Mouse (Mus musculus) neural tube, embryonic 11.5 days (tissue): Measurements from ENCODE around the gene Dpm3. TPM values are rescaled to one million over a fixed set of nuclear protein-coding genes. Genes with fewer than 3 reads are reported as not detected.

Experiments
- ATAC-seq: fragments of 200-750 bp; cut with Nextera tagmentation; 2 replicates; pipeline ENCODE4 v1.8.0; 2017; ENCODE audit warnings: moderate number of reproducible peaks, mild to moderate bottlenecking, moderate TSS enrichment, moderate library complexity; ENCODE audit not compliant: insufficient read depth, low FRiP score, low TSS enrichment
- DNase-seq: peaks from one replicate; pipeline ENCODE4 v3.0.0-alpha.2; 2015; ENCODE audit warnings: low spot score
- H3K27ac ChIP-seq: fragments of 300-500 bp; sonication (generic); 2 replicates; pipeline ENCODE4 v1.5.1; 2014; ENCODE audit warnings: low read depth, mild to moderate bottlenecking, low read length
- H3K27me3 ChIP-seq: fragments of 300-500 bp; sonication (generic); 2 replicates; pipeline ENCODE4 v1.6.1; 2014; ENCODE audit warnings: mild to moderate bottlenecking, low read length, mixed read lengths; ENCODE audit not compliant: control insufficient read depth, insufficient read depth
- H3K36me3 ChIP-seq: fragments of 300-500 bp; sonication (generic); 2 replicates; pipeline ENCODE4 v1.6.1; 2014; ENCODE audit warnings: mild to moderate bottlenecking, low read length, moderate library complexity, mixed read lengths; ENCODE audit not compliant: control insufficient read depth, insufficient read depth
- H3K4me1 ChIP-seq: fragments of 300-500 bp; sonication (generic); 2 replicates; pipeline ENCODE4 v1.6.1; 2014; ENCODE audit warnings: low read length, mixed read lengths; ENCODE audit not compliant: control insufficient read depth, insufficient read depth
- H3K4me2 ChIP-seq: fragments of 300-500 bp; sonication (generic); 2 replicates; pipeline ENCODE4 v1.6.1; 2014; ENCODE audit warnings: low read depth, mild to moderate bottlenecking, moderate library complexity
- H3K4me3 ChIP-seq: fragments of 300-500 bp; sonication (generic); 2 replicates; pipeline ENCODE4 v1.5.1; 2014; ENCODE audit warnings: low read depth, low read length
- H3K9ac ChIP-seq: fragments of 300-500 bp; sonication (generic); 2 replicates; pipeline ENCODE4 v1.6.1; 2014; ENCODE audit warnings: mild to moderate bottlenecking, low read length
- H3K9me3 ChIP-seq: fragments of 300-500 bp; sonication (generic); 2 replicates; pipeline ENCODE4 v1.6.1; 2016; ENCODE audit warnings: low read length; ENCODE audit not compliant: control insufficient read depth
- WGBS: fragments of 180-500 bp; shearing (Covaris S2); extraction: QIAGEN DNeasy Blood & Tissue Kit; methylation state at CpG from one replicate; pipeline ENCODE4 v1.1.7; 2014; 5-methylcytosine and 5-hydroxymethylcytosine counted together
- polyA plus RNA-seq: library from polyadenylated mRNA; unstranded; fragments of >200 nt; fragmentation: Nextera tagmentation; extraction: Ambion mirVana; gene quantifications from 2 replicates; pipeline ENCODE4 v1.2.1, GENCODE M21; 2014

The Dpm3 gene
- polyA plus RNA-seq, 1 experiment from 2014 or later = 86.1 TPM

GRCm38 (mm10) chr3:89233562-89234110 lies 25.5 kb upstream of the Dpm3 start:
- Histone ChIP-seq H3K27me3 (no peaks in the 10 kb centered on the region), H3K4me3 (no peak overlapping the region), H3K9me3 (no peaks in the 10 kb centered on the region), H3K4me2 (no peak overlapping the region), H3K4me1 (no peaks in the 10 kb centered on the region), H3K36me3 (no peaks in the 10 kb centered on the region; the same call in 1 of the 2 replicates), H3K9ac (no peak overlapping the region), H3K27ac (no peak overlapping the region)
- ATAC-seq = no peak
- DNase-seq = no peak
- 90% methylated on average over 14 of the region's 14 CpGs for WGBS

DNA sequence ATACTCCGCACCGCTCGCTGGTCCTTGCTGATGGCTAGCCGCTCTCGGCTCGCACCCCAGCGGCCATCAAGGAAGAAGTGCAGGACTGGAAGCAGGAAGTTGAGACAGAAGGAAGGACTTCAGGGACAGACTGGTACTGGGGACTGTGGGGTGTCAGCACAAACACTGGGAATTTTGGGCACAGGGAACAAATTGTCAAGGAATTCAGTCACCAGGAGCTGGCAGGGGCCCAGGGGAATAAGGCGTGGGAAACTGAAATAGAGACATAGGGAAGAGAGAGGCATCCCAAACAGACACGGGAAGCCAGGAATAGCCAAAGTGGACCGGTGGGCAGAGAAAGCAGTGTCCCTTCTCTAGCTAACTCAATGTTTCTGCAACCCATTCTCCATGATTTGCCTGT lies 22.6 kb upstream of the Dpm3 start:
- 93% methylated on average over 10 of the region's 10 CpGs for WGBS
- no peaks in the 10 kb centered on the region for H3K4me1 ChIP-seq
- no peak overlapping the region for H3K9ac ChIP-seq
- ATAC-seq (no peak), DNase-seq (no peak)
- no peak overlapping the region for H3K4me3 ChIP-seq
- no peaks in the 10 kb centered on the region for H3K27me3 ChIP-seq
- no peak overlapping the region for H3K27ac ChIP-seq
- H3K4me2 ChIP-seq = no peak overlapping the region
- H3K9me3 ChIP-seq = no peaks in the 10 kb centered on the region
- H3K36me3 ChIP-seq = no peaks in the 10 kb centered on the region; the same call in none of the 2 replicates

DNA sequence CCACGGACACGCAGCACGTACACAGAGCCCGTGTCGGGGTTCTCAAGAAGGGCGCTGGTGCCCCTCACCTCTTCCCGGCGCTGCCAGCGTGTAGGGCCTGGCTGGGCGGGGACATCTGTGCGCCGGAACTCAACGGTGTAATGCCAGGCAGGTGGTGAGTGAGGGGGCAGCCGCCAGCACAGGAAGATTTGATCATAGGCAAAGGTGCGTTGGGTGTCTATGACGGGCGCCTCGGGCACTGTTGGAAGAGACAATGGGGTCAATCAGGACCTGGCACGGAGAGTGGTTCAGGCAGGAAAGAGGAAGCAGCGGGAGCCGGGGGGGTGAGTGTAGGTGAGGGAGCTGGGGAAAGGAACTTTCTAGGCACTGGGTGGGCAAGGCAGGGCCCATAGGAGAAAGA lies 21.5 kb upstream of the Dpm3 start:
- 93% methylated on average over 21 of the region's 21 CpGs for WGBS
- Histone ChIP-seq H3K4me1 (no peaks in the 10 kb centered on the region), H3K27me3 (no peaks in the 10 kb centered on the region), H3K27ac (no peak overlapping the region), H3K4me2 (no peak overlapping the region), H3K36me3 (no peaks in the 10 kb centered on the region; the same call in none of the 2 replicates), H3K9me3 (no peaks in the 10 kb centered on the region), H3K4me3 (no peak overlapping the region), H3K9ac (no peak overlapping the region)
- DNase-seq = no peak
- ATAC-seq = no peak

GRCm38 (mm10) chr3:89238494-89238893 lies 20.7 kb upstream of the Dpm3 start:
- 65% methylated on average over 6 of the region's 12 CpGs for WGBS

DNA sequence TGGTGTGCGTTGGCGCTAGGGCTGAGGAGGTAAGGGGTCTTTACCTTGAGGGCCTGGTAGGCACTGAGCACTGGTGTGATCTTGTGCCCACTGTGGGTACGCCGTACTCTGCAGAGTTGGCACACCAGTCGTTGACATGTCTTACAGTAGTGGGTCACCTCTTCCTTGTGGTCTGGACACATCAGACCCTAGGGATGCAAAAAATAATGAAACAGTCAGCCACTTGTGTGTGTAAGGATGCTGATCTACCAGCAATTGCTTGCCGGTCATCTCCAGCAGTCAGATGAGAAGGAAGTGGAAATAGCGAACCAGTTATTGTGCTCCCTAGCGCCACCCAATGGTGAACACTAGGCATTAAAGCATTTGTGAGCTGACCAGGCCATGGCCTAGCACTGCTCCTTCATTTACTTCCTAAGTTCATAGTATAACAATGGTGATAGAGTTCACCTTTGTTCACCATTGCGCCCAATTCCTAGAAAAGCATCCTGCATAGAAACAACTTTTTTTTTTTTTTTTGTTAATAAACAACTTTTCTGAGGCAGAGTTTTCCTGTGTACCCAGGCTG lies 16.7 kb upstream of the Dpm3 start:
- no peak for DNase-seq
- H3K27me3 ChIP-seq = no peaks in the 10 kb centered on the region
- 74% methylated on average over 9 of the region's 9 CpGs for WGBS

More at GRCm38 (mm10) chr3:89238494-89238893, 20.7 kb upstream of the Dpm3 start:
- ATAC-seq (no peak), DNase-seq (no peak)
- Histone ChIP-seq H3K4me3 (no peak overlapping the region), H3K4me1 (peaks cover 3% of the 10 kb centered on the region), H3K27me3 (no peaks in the 10 kb centered on the region), H3K27ac (no peak overlapping the region), H3K36me3 (no peaks in the 10 kb centered on the region; the same call in none of the 2 replicates), H3K9me3 (no peaks in the 10 kb centered on the region), H3K9ac (no peak overlapping the region), H3K4me2 (no peak overlapping the region)

DNA sequence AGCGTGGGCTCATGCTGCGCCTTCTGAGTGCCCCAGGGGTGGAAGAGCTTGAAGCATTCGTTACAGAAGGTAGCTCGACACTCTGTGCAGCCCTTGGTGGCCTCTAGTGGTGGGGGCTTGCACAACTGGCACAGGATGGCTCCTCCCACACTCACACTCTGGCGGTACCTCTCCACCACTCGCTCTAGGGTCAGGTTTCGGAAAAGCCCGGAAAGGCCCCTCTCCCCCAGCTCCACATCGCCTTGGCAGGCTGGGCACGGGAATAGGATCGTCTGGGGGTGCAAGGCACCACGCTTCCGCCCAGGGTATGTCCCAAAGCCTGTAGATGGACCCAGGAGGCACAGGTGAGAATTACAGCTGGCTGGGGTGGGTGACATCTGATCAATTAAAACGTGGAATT lies 15.5 kb upstream of the Dpm3 start:
- ATAC-seq (no peak), DNase-seq (peak; percentile 61)
- Histone ChIP-seq H3K9ac (no peak overlapping the region), H3K27ac (peak overlapping the region; percentile 62; the same call in 1 of the 2 replicates), H3K4me1 (peaks cover 23% of the 10 kb centered on the region), H3K36me3 (peaks cover 3% of the 10 kb centered on the region; the same call in 1 of the 2 replicates), H3K27me3 (no peaks in the 10 kb centered on the region), H3K9me3 (no peaks in the 10 kb centered on the region), H3K4me3 (peak overlapping the region; percentile 70; the same call in 1 of the 2 replicates), H3K4me2 (peak overlapping the region; percentile 86)
- 11% methylated on average over 14 of the region's 14 CpGs for WGBS

More for the DNA sequence above, 16.7 kb upstream of the Dpm3 start:
- Histone ChIP-seq H3K36me3 (no peaks in the 10 kb centered on the region; the same call in 1 of the 2 replicates), H3K9me3 (no peaks in the 10 kb centered on the region), H3K9ac (no peak overlapping the region), H3K4me1 (peaks cover 23% of the 10 kb centered on the region), H3K4me2 (no peak overlapping the region), H3K27ac (no peak overlapping the region), H3K4me3 (no peak overlapping the region)
- no peak for ATAC-seq

- H3K9ac ChIP-seq = peak overlapping the region; percentile 54
- H3K9me3 ChIP-seq = no peaks in the 10 kb centered on the region
- 0 out of 2 replicates have a peak, but pooled peaks cover 3% of the 10 kb centered on the region for H3K36me3 ChIP-seq
- no peaks in the 10 kb centered on the region for H3K27me3 ChIP-seq
- H3K4me2 ChIP-seq = peak overlapping the region; percentile 86
- H3K27ac ChIP-seq = peak overlapping the region; percentile 62; the same call in 1 of the 2 replicates
- peaks cover 23% of the 10 kb centered on the region for H3K4me1 ChIP-seq
- DNase-seq (no peak), ATAC-seq (peak; percentile 31; the same call in 1 of the 2 replicates)
- peak overlapping the region; percentile 70 for H3K4me3 ChIP-seq
- WGBS = 13% methylated on average over 25 of the region's 25 CpGs
Measured at GRCm38 (mm10) chr3:89244158-89244981, 14.8 kb upstream of the Dpm3 start.

DNA sequence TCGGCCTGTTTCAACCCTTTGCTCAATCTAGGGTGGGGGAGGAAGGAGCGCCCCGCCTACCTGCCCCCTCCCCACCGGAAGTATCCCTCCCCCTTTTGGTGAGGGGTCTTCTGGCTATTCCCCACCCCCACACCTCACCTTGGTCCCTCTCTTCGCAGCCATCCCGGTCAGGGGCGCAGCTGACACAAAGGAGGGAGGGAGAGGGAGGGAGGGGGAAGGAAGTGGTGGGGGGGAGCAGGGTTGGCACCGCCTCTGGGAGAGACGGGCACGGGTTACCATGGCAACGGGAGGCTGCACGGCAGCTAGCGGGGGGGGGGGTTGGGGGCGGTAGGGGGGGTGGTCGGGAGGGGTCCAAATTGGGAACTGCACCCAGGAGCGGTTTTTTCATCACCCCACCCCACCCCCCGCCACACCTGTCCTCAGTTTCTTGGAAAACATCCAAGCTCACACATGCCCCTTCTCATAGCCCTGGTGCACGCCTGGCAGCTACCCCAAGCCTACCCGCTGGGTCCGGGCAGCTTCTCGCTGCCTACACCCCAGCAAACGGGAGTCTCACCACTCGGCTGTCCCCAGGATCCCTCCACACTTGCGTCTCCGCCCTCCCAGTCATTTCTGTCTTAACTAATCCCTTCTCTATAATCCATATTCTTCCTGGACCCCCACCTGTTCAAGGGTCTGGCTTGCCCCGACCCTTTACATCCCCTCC lies 14.0 kb upstream of the Dpm3 start:
- ATAC-seq = peak; percentile 51
- Histone ChIP-seq H3K27me3 (no peaks in the 10 kb centered on the region), H3K9ac (peak overlapping the region; percentile 54), H3K4me3 (peak overlapping the region; percentile 70), H3K27ac (peak overlapping the region; percentile 62), H3K4me1 (peaks cover 23% of the 10 kb centered on the region), H3K9me3 (no peaks in the 10 kb centered on the region), H3K36me3 (0 out of 2 replicates have a peak, but pooled peaks cover 3% of the 10 kb centered on the region), H3K4me2 (peak overlapping the region; percentile 86)
- DNase-seq = peak; percentile 74
- 1% methylated on average over 21 of the region's 26 CpGs for WGBS
